Mouse (Mus musculus) sigmoid colon, adult 10 weeks (tissue): ENCODE measurements around the gene Hsd17b2. TPM values are rescaled to one million over a fixed set of nuclear protein-coding genes. Genes with fewer than 3 reads are reported as not detected.

Source experiments
- polyA plus RNA-seq: library from polyadenylated mRNA; stranded (reverse); fragments of 350-450 nt; fragmentation: Illumina TruSeq; extraction: RNeasy Lipid Tissue Mini Kit (QIAGEN cat#74804); gene quantifications from one replicate; pipeline ENCODE4 v1.2.3, GENCODE M21; 2014; ENCODE audit warnings: low read depth, low replicate concordance

Gene Hsd17b2
- polyA plus RNA-seq, result 91.1 TPM

DNA sequence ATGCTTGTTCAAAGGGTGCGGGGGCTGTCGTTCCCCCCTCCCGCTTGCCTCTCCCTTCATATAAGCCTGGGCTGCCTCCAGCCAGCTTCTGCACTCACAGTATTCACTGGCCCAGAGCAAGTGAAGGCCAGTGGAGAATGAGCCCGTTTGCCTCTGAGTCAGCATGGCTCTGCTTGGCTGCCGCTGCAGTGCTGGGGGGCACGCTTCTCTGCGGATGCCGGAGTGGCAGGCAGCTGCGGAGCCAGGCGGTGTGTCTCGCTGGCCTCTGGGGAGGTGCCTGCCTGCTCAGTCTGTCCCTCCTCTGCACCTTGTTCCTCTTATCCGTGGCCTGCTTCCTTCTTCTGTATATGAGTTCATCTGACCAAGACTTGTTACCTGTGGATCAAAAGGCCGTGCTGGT, at the start of gene Hsd17b2:
TSS of gene Hsd17b2 (plus strand) at position 46 of the 400 bp plus-strand sequence.

DNA sequence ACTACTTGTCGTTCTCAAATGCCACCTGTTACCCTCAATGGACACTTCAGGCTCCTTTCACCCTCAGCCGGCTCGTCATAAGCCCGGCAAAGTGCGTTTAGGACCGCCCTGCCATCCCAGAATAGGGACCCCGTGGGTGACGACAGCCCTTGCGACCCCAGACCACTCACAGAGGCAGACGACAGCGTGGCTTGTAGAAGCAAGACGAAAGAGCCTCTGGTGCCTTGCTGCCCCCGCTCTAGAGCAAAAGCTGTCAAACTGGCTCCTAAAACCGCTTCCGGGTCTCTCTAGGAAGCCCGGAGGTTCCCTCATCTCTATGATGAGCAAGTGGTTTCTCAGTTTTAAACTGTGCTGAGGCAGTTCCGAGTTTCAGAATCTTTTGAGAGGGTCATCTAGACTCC, 28.3 kb upstream of the Hsd17b2 start, which contains the start of gene Sdr42e1:
TSS of gene Sdr42e1 (minus strand) at position 260 of the 401 bp plus-strand sequence.

DNA sequence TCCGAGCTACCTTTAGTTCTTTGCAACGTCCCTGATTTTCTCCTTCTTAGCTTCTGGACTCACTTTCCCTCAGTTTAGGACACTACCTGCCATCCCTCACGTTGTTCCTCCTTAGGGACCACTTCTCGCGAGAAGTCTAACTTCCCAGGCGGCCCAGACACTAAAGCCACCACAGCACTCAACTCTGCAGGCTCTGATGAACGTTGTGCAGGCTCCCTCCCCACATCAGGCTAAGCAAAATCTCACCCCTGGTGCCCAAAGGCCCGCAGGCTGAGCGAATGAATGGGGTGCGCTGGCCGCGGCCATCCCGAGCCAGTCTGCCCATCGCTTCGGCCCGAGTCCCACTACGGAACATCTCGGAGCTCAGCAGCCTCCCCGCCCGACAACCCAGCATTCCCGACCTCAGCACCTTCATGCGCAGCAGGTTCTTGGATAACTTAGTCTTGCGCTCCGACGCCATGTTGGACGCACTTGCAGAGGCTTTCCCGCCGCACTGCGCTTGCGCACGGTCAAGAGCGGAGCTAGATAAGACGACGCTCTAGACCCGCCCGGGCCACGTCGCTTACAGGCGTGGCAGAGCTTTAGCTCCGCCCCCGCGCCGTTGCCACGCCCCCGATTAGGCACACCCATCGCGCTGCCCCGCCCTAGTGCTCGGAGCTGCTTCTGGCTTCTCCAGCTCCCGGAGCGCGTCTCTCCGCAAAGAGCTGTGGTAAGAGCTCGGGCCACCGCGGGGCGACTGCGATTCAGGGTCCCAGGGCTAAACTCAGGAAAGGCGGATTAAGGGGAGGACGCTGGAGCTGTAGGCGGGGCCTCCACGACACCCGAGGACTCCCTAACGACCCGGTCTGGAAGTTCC, 100.0 kb downstream of the Hsd17b2 start, which contains the start of gene Mphosph6:
TSS of gene Mphosph6 (minus strand) at position 501 of the 856 bp plus-strand sequence.

Other genes with a start within 250 kb of the Hsd17b2 start
- gene Plcg2, start 203.6 kb upstream of the Hsd17b2 start, polyA plus RNA-seq, result 1.1 TPM
- 15.0 TPM for gene Sdr42e1, start 28.2 kb upstream of the Hsd17b2 start, polyA plus RNA-seq
- 55.5 TPM for gene Mphosph6, start 100.0 kb downstream of the Hsd17b2 start, polyA plus RNA-seq